Mouse (Mus musculus) embryonic facial prominence, embryonic 15.5 days (tissue): ENCODE results near the gene Zfp853. TPM values are rescaled to one million over a fixed set of nuclear protein-coding genes. Genes with fewer than 3 reads are reported as not detected.

Source experiments
- ATAC-seq: fragments of 200-750 bp; cut with Nextera tagmentation; 2 replicates; pipeline ENCODE4 v1.8.0; 2017; ENCODE audit warnings: low read depth, moderate TSS enrichment; ENCODE audit not compliant: insufficient number of reproducible peaks, low FRiP score, low TSS enrichment
- H3K27ac ChIP-seq: fragments of 300-500 bp; sonication (generic); replicated peaks from 2 replicates; pipeline ENCODE4 v1.5.1; 2015; ENCODE audit warnings: mild to moderate bottlenecking, inconsistent platforms
- H3K27me3 ChIP-seq: fragments of 300-500 bp; sonication (generic); 2 replicates; pipeline ENCODE4 v1.6.1; 2015; ENCODE audit warnings: inconsistent platforms
- H3K36me3 ChIP-seq: fragments of 300-500 bp; sonication (generic); 2 replicates; pipeline ENCODE4 v1.6.1; 2015; ENCODE audit warnings: mild to moderate bottlenecking, inconsistent platforms
- H3K4me1 ChIP-seq: fragments of 300-500 bp; sonication (generic); 2 replicates; pipeline ENCODE4 v1.6.1; 2015; ENCODE audit warnings: inconsistent platforms
- H3K4me2 ChIP-seq: fragments of 300-500 bp; sonication (generic); replicated peaks from 2 replicates; pipeline ENCODE4 v1.6.1; 2015; ENCODE audit warnings: mild to moderate bottlenecking, inconsistent platforms
- H3K4me3 ChIP-seq: fragments of 300-500 bp; sonication (generic); replicated peaks from 2 replicates; pipeline ENCODE4 v1.5.1; 2015; ENCODE audit warnings: mild to moderate bottlenecking, inconsistent platforms
- H3K9ac ChIP-seq: fragments of 300-500 bp; sonication (generic); 2 replicates; pipeline ENCODE4 v1.6.1; 2015; ENCODE audit warnings: inconsistent platforms
- H3K9me3 ChIP-seq: fragments of 300-500 bp; sonication (generic); replicated peaks from 2 replicates; pipeline ENCODE4 v1.6.1; 2016; ENCODE audit warnings: inconsistent platforms
- WGBS: fragments of 180-500 bp; shearing (Covaris S2); methylation state at CpG from one replicate; pipeline ENCODE4 v1.1.7; 2015; 5-methylcytosine and 5-hydroxymethylcytosine counted together
- polyA plus RNA-seq: library from polyadenylated mRNA; unstranded; fragments of >200 nt; fragmentation: Nextera tagmentation; extraction: Ambion mirVana; gene quantifications from 2 replicates; pipeline ENCODE4 v1.2.1, GENCODE M21; 2015

The Zfp853 gene
- polyA plus RNA-seq, 1 experiment from 2014 or later, result 0.29 TPM

- peak within 1 kb of the TSS; percentile 78 for H3K4me3 ChIP-seq
- peaks cover 23% of the 10 kb centered on the region for H3K4me1 ChIP-seq
- WGBS, result under 1% methylated on average over 76 of the region's 79 CpGs
- H3K27me3 ChIP-seq, result no peaks in the 10 kb centered on the region
- peak within 1 kb of the TSS; percentile 88 for H3K9ac ChIP-seq
- H3K4me2 ChIP-seq, result peak within 1 kb of the TSS; percentile 88
- H3K9me3 ChIP-seq, result no peaks in the 10 kb centered on the region
- ATAC-seq, result peak; percentile 80
- H3K36me3 ChIP-seq, result peaks cover 2% of the 10 kb centered on the region; the same call in 1 of the 2 replicates
- H3K27ac ChIP-seq, result peak within 1 kb of the TSS; percentile 63
These were observed 23.9 kb downstream of the Zfp853 start, which contains the start of gene Zfp316 for GRCm38 (mm10) chr5:143269363-143270150. Gene Zfp316, minus strand, starts transcription at chr5:143270022.

- H3K4me1 ChIP-seq, result peaks cover 23% of the 10 kb centered on the region
- H3K4me3 ChIP-seq, result peak overlapping the region; percentile 78
- peak overlapping the region; percentile 63; the same call in 1 of the 2 replicates for H3K27ac ChIP-seq
- H3K4me2 ChIP-seq, result peak overlapping the region; percentile 88
- H3K27me3 ChIP-seq, result no peaks in the 10 kb centered on the region
- ATAC-seq, result no peak
- 27% methylated on average over 8 of the region's 8 CpGs for WGBS
- H3K36me3 ChIP-seq, result peaks cover 6% of the 10 kb centered on the region
- H3K9me3 ChIP-seq, result no peaks in the 10 kb centered on the region
- peak overlapping the region; percentile 88; the same call in 1 of the 2 replicates for H3K9ac ChIP-seq
These were observed 24.4 kb downstream of the Zfp853 start for GRCm38 (mm10) chr5:143268985-143269362.

DNA sequence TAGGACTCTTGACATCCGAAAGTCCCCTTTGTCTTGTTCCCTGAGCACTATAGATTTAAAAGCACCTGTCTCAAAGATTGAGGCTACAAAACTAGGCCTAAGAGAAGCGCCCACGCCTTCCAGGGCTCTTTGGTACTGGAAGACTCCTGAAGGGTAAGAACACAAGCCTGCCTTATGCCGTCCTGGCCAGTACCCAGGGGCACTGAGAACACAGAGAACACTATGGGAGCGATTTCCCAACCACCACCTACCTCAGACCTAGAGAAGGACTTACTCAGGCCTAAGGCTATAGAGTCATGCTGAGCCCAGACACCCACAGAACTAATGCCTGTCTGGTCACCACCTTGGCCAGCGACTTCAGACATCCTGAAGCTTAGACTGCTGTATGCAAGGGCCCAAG is 26.6 kb downstream of the Zfp853 start:
- H3K9ac ChIP-seq, result no peak overlapping the region
- H3K4me1 ChIP-seq, result peaks cover 23% of the 10 kb centered on the region
- no peak overlapping the region for H3K27ac ChIP-seq
- no peaks in the 10 kb centered on the region for H3K9me3 ChIP-seq
- H3K36me3 ChIP-seq, result peaks cover 28% of the 10 kb centered on the region
- H3K4me3 ChIP-seq, result no peak overlapping the region
- WGBS, result 80% methylated on average over 6 of the region's 6 CpGs
- no peak overlapping the region for H3K4me2 ChIP-seq
- ATAC-seq, result no peak
- no peaks in the 10 kb centered on the region for H3K27me3 ChIP-seq

DNA sequence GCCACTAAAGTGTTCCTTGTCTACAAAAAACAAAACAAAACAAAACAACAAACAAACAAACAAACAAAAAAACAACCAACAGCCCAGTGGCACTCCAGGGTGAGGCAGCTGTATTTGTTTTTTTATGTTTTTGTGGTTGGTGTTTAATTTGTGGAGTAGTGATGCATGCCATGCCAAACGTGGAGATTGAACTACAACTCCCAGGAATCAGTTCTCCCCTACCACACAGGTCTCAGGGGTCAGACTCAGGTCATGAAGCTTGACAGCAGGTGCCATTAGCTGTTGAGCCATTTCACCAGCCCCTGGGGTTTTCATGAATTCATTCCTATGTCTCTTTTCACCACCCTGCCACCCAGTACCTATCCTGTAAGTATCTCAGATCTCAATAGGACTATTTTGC is 28.0 kb downstream of the Zfp853 start:
- Histone ChIP-seq H3K36me3 (peaks cover 39% of the 10 kb centered on the region), H3K27ac (no peak overlapping the region), H3K4me2 (no peak overlapping the region), H3K9ac (no peak overlapping the region), H3K27me3 (no peaks in the 10 kb centered on the region), H3K4me1 (peaks cover 13% of the 10 kb centered on the region), H3K4me3 (no peak overlapping the region), H3K9me3 (no peaks in the 10 kb centered on the region)
- ATAC-seq, result no peak
- 42% methylated on average over 1 of the region's 1 CpGs for WGBS

DNA sequence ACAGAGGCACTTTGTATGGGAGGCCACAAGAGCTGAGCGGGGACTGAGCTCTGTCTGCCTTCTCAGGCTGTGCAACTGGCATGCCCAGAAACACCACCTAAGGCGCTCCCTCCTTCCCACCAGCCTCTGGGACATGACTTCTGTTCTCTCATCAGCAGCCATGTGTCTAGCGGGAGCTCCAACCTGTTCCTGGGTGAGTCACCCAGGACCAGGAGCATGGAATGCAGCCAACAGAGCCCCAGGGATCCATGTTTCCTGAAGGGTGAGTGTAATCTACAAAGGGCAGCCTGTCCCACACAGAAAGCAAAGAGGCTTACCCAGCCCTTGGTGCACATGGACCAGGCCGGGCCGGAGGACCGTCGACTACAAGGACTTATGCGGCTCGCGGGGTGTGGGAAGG is 28.7 kb downstream of the Zfp853 start:
- Histone ChIP-seq H3K4me2 (no peak overlapping the region), H3K4me3 (no peak overlapping the region), H3K36me3 (peaks cover 45% of the 10 kb centered on the region), H3K9me3 (no peaks in the 10 kb centered on the region), H3K27me3 (no peaks in the 10 kb centered on the region), H3K9ac (no peak overlapping the region), H3K4me1 (peaks cover 10% of the 10 kb centered on the region), H3K27ac (no peak overlapping the region)
- no peak for ATAC-seq
- WGBS, result 85% methylated on average over 10 of the region's 10 CpGs

DNA sequence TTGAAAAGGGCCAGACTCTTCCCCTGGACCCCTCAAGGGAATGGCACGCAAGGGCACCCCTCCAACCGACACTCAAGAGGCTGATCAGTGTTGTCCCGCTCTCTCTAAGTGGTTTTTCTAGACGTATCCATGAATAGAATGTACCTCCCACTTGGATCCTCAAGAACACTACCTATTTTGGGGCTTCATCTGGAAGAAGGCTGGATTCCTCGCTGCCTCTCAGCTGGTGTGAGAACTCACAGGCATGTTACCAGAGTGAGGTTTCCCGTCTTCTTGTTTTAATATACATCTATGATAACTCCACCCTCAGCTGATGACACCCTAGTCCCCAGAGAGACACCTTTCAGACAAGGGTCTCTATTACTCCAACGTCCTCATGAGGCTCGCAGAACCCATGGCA is 31.8 kb downstream of the Zfp853 start:
- WGBS, result 89% methylated on average over 8 of the region's 8 CpGs
- H3K4me3 ChIP-seq, result no peak overlapping the region
- no peaks in the 10 kb centered on the region for H3K9me3 ChIP-seq
- peaks cover 22% of the 10 kb centered on the region for H3K27me3 ChIP-seq
- H3K36me3 ChIP-seq, result peaks cover 60% of the 10 kb centered on the region
- no peak overlapping the region for H3K27ac ChIP-seq
- ATAC-seq, result no peak
- H3K4me2 ChIP-seq, result no peak overlapping the region
- H3K9ac ChIP-seq, result no peak overlapping the region
- no peaks in the 10 kb centered on the region for H3K4me1 ChIP-seq

GRCm38 (mm10) chr5:143255802-143256201 is 37.6 kb downstream of the Zfp853 start:
- no peaks in the 10 kb centered on the region for H3K9me3 ChIP-seq
- H3K27ac ChIP-seq, result no peak overlapping the region
- H3K9ac ChIP-seq, result no peak overlapping the region
- H3K27me3 ChIP-seq, result peaks cover 77% of the 10 kb centered on the region
- H3K4me2 ChIP-seq, result no peak overlapping the region
- peaks cover 20% of the 10 kb centered on the region for H3K4me1 ChIP-seq
- peaks cover 53% of the 10 kb centered on the region for H3K36me3 ChIP-seq
- WGBS, result 93% methylated on average over 5 of the region's 5 CpGs
- no peak overlapping the region for H3K4me3 ChIP-seq
- no peak for ATAC-seq

DNA sequence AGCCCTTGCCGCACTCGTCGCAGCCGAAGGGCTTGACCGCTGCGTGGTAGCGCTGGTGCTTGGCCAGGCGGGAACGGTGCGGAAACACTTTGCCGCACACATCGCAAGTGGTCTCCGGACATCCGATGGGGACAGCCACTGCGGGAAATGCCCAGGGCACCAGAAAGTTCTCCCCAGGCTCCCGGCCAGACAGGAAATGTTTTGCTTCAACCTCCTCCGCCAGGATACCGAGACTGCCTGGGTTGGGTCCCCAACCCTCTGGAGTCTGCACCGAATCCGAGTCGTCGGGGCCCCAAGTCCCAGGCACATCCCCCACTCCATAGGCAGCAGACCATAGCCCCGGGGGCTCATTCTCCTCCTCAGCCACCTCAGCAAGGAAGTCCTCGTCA is 38.3 kb downstream of the Zfp853 start:
- no peak for ATAC-seq
- Histone ChIP-seq H3K9ac (no peak overlapping the region), H3K4me2 (no peak overlapping the region), H3K4me1 (peaks cover 20% of the 10 kb centered on the region), H3K4me3 (no peak overlapping the region), H3K27me3 (peaks cover 77% of the 10 kb centered on the region), H3K9me3 (no peaks in the 10 kb centered on the region), H3K36me3 (peaks cover 46% of the 10 kb centered on the region), H3K27ac (no peak overlapping the region)
- WGBS, result 46% methylated on average over 24 of the region's 24 CpGs

- peaks cover 46% of the 10 kb centered on the region; the same call in 1 of the 2 replicates for H3K36me3 ChIP-seq
- peak overlapping the region; percentile 88; the same call in 1 of the 2 replicates for H3K4me2 ChIP-seq
- H3K4me1 ChIP-seq, result peaks cover 20% of the 10 kb centered on the region
- no peak overlapping the region for H3K27ac ChIP-seq
- H3K4me3 ChIP-seq, result peak overlapping the region; percentile 46
- no peaks in the 10 kb centered on the region for H3K9me3 ChIP-seq
- H3K9ac ChIP-seq, result no peak overlapping the region
- 32% methylated on average over 66 of the region's 66 CpGs for WGBS
- H3K27me3 ChIP-seq, result peaks cover 77% of the 10 kb centered on the region
- ATAC-seq, result no peak
These were observed 38.8 kb downstream of the Zfp853 start for GRCm38 (mm10) chr5:143254487-143255130.

DNA sequence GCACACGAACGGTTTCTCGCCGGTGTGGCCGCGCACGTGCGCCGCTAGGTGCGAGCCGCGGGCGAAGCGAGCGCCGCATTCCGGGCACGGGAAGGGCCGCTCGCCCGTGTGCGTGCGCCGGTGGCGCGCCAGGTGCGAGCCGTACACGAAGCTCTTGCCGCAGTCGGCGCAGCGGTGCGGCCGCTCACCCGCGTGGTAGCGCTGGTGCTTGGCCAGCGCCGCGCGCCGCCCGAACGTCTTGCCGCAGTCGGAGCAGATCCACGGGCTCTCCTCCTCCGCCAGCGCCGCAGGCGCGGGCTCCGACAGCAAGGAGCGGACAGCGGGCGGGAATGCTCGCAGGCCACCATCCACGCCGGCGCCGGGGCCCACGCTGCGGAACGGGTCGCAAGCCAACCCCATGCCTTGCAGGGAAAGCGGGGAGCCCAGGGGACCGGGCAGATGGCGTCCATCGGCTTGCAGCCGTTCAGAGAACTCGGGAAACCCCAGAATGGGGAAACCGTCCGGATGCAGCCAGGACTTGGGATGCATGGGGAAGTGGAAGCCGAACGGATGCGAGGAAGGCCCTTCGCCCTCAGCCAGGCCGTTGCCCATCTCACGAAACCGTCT is 39.4 kb downstream of the Zfp853 start:
- Histone ChIP-seq H3K9me3 (no peaks in the 10 kb centered on the region), H3K4me2 (peak overlapping the region; percentile 88), H3K36me3 (peaks cover 46% of the 10 kb centered on the region; the same call in 1 of the 2 replicates), H3K27ac (no peak overlapping the region), H3K9ac (0 out of 2 replicates have a peak overlapping the region, but pooled peaks have one; percentile 4), H3K4me3 (peak overlapping the region; percentile 46), H3K4me1 (peaks cover 20% of the 10 kb centered on the region), H3K27me3 (peaks cover 77% of the 10 kb centered on the region)
- WGBS, result 9% methylated on average over 81 of the region's 81 CpGs
- no peak for ATAC-seq
